Mouse (Mus musculus): ENCODE results near the gene 9230104L09Rik.

9230104L09Rik gene

DNA sequence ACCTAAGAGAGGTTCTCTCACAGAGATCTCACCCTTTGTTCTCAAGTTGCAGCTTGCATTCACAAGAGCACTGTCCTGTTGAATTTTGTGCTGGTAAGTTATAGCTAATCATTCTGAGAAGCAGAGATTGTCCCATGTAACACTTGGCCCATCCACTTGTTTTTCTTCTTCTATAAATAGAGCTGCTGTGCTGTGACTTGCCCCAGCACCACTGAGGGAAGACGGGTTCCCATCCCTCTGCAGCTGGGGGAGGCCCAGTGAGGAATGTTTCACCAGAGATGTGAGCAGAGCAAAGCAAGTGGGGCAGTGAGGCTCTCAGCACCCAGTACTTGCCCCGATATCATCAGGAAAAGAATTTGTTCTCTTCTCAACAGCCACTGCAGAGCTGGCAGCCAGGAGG, at the start of gene 9230104L09Rik:
Gene 9230104L09Rik (minus strand): TSS at position 73 of the 400 bp plus-strand sequence.
- no peak for DNase-seq (ENCODE audit: extremely low read depth, low read depth, low spot score)

DNA sequence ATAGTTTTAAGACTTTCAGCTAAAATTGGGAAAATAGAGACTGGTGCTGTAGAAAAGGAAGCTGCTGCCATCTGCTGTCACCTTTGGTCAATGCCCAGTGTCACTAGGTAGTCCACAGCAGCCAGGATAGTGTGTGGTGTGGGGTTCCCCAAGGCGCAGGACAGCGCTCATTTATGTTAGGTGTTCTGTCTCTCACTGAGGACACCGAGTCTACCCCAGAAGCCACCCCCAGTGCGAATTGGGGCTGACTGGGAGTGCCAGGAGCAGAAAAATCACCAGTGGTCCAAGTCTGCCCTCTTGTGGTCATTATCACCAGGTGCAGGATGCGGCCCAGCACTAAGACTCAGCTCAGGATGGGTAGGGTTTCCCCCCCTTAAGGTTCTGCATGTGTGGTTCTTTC, 37.4 kb upstream of the 9230104L09Rik start:
- no peak for DNase-seq (ENCODE audit: extremely low read depth, low read depth, low spot score)

GRCm38 (mm10) chr2:148900305-148900704, 35.5 kb upstream of the 9230104L09Rik start:
- DNase-seq (ENCODE audit: extremely low read depth, low read depth, low spot score) = no peak

DNA sequence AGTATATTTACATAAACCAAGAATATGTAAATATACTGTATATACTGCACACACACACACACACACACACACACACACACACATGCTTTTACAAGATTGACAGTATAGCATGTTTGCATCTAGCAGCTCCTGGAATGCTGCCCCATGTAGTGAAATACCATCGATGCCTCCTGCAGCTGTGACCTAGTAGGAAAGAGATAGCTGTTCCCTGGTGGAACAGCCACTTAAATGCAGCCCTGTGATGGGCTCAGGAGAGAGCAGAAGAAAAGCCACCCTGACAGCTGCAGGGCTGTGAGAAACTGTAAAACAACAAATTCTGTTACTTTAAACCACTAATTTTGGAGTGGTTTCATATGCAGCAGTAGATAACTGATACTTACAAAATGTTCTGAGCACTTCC, 31.4 kb upstream of the 9230104L09Rik start:
- no peak for DNase-seq (ENCODE audit: extremely low read depth, low read depth, low spot score)

DNA sequence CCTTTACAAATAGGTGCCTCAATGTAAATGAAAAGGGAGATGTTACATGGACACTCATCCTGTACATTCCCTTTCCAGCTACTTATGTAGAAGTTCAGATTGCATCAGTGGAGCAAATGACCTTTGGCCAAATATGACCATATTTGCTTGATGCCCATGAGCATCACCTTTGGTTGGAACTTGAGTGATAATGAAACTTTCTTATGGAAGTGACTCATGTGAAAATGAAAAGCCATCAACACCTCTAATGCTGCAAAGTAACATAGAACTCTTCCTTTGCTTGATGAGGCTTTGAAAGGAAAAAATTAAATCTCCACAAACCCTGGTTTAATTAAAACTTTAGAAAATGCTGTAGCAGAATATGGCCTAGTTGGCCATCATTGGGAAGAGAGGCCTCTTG, 28.3 kb upstream of the 9230104L09Rik start:
- DNase-seq (ENCODE audit: extremely low read depth, low read depth, low spot score) = no peak

DNA sequence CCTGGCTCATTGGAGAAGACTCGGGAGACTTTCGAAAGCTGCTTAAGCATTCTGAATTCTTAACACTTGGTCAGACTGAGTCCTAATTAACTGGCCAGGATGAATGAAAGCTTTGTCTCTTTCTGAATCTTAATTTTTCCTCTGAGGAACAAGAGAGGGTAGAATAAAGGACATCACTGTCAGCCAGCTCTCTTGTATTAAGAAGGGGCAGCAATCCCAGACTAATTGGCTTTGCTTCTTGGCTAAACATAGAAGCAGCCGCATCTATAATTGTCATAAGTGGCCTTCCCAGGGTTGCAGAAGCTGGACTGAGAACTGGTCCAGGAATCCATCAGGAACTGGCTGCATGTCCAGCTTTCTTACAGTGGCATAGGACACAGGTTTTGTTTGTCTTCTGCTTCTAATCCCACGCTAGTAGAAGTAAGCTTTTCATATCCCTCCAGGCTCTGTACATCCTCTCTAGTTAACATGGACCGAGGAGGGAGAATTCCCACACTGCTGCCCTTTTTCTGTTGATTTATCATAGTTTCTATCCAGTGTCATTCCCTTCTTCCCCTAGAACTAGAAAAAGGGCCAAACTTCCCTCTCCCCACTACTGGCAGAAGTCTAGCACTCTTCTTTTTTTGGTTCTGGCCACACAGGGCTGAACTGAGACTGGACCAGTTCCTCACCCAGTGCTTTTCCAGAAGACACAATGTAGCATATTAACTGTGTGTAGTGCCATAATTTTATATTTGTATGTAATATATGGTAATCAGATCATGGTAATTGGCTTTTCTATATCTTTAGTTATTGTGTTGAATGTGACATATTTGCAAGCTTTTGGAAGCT, 25.4 kb upstream of the 9230104L09Rik start:
- DNase-seq (ENCODE audit: extremely low read depth, low read depth, low spot score) = no peak

- no peak for DNase-seq (ENCODE audit: extremely low read depth, low read depth, low spot score)
Measured at GRCm38 (mm10) chr2:148889331-148890010, 24.6 kb upstream of the 9230104L09Rik start.

DNA sequence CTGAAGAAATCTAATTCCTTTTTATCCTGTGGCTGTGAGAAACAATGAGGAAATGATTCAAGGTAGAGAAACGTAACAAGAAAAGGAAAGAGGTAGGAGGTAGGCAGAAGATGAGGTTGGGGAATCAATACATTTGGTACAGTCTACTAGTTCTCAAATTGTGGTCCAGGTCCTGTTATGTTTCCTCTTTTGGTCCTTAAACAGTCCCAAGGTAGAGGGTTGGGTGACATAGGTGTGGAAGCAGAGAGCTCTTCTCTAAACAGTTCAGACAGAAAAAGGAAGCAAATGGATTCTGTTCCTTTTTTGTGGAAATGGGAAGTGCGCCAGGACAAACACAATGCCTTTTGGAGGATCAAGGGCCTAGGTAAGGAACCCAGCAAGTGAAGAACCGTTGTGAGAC, 24.0 kb upstream of the 9230104L09Rik start:
- DNase-seq (ENCODE audit: extremely low read depth, low read depth, low spot score) = no peak

DNA sequence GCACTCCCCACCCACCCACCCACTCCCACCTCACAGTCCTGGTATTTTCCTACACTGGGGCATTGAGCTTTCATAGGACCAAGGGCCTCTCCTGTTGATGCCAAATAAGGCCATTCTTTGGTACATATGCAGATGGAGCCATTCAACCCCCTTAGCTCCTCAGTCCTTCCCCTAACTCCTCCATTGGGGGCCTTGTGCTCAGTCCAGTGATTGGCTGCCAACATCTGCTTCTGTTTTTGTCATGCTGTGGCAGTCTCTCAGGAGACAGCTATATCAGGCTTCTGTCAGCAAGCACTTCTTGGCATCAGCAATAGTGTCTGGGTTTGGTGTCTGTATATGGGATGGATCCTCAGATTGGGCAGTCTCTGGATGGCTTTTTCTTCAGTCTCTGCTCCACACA, 19.9 kb upstream of the 9230104L09Rik start:
- no peak for DNase-seq (ENCODE audit: extremely low read depth, low read depth, low spot score)

GRCm38 (mm10) chr2:148879199-148879598, 14.4 kb upstream of the 9230104L09Rik start:
- no peak for DNase-seq (ENCODE audit: extremely low read depth, low read depth, low spot score)

- DNase-seq (ENCODE audit: extremely low read depth, low read depth, low spot score) = no peak
Measured at GRCm38 (mm10) chr2:148878641-148879130, 13.8 kb upstream of the 9230104L09Rik start.

- no peak for DNase-seq (ENCODE audit: extremely low read depth, low read depth, low spot score)
Measured at GRCm38 (mm10) chr2:148877016-148877770, 12.4 kb upstream of the 9230104L09Rik start.

- DNase-seq (ENCODE audit: extremely low read depth, low read depth, low spot score) = no peak
Measured at GRCm38 (mm10) chr2:148875335-148875811, 10.5 kb upstream of the 9230104L09Rik start, which contains the start of gene Cst3. Gene Cst3, minus strand, starts transcription at chr2:148875692.

GRCm38 (mm10) chr2:148874617-148875334, 9.9 kb upstream of the 9230104L09Rik start:
- DNase-seq (ENCODE audit: extremely low read depth, low read depth, low spot score) = no peak

DNA sequence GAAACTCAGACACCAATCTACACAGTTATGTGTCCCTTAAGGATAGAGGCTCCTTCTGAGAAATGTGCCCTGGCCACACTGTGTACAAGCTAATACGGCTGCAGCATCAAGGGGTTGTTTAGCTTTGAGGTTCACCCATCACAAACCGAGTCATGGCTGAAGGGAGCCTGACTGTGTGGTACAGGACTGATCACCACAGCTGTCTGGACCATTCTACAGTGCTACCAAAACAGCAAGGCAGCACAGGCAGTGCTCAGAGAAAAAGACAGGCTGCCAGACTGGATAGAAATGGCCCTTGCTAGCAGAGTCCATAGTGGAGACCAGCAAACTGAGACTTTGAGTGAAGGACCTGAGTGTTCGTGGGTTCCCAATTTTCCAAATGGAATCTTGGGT, 9.4 kb upstream of the 9230104L09Rik start:
- no peak for DNase-seq (ENCODE audit: extremely low read depth, low read depth, low spot score)

GRCm38 (mm10) chr2:148872860-148873259, 8.0 kb upstream of the 9230104L09Rik start:
- DNase-seq (ENCODE audit: extremely low read depth, low read depth, low spot score) = no peak

- DNase-seq (ENCODE audit: extremely low read depth, low read depth, low spot score) = no peak
Measured at GRCm38 (mm10) chr2:148870526-148870925, 5.7 kb upstream of the 9230104L09Rik start.

- no peak for DNase-seq (ENCODE audit: extremely low read depth, low read depth, low spot score)
Measured at GRCm38 (mm10) chr2:148868959-148869358, 4.1 kb upstream of the 9230104L09Rik start.

GRCm38 (mm10) chr2:148861693-148862092, 3.1 kb downstream of the 9230104L09Rik start:
- DNase-seq (ENCODE audit: extremely low read depth, low read depth, low spot score) = no peak

DNA sequence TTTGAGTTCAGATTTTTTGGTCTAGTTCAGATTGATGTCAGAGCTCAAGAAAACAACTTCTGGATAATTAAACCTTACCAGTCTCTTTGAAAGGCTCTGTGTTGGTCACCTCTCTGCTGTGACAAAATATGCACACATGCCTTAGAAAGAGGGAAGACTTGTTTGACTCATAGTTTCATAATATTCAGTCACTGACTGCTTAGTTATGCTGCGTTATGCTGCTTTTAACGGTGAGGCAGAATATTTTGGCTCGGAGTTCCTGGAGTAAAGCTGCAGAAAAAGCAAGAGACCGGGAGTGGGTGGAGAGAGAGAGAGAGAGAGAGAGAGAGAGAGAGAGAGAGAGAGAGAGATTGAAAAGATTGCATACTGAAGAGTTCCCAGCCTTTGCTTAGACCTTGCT, 3.8 kb downstream of the 9230104L09Rik start:
- DNase-seq (ENCODE audit: extremely low read depth, low read depth, low spot score) = no peak

Data from fat pad, adult 2 months (tissue).